Mouse (Mus musculus) MEL-GATA-1-ER (cell line): Measurements from ENCODE around the gene Cxcr2.

ENCODE experiments used
- DNase-seq: peaks from one replicate; pipeline ENCODE4 v3.0.0-alpha.2; 2012; ENCODE audit warnings: low read depth; ENCODE audit errors: extremely low read depth

The Cxcr2 gene

GRCm38 (mm10) chr1:74139415-74139814, 14.4 kb upstream of the Cxcr2 start:
- no peak for DNase-seq

- no peak for DNase-seq
Observed at GRCm38 (mm10) chr1:74141781-74142180, 12.0 kb upstream of the Cxcr2 start.

- no peak for DNase-seq
Observed at GRCm38 (mm10) chr1:74149106-74149885, 4.5 kb upstream of the Cxcr2 start.

GRCm38 (mm10) chr1:74150101-74150500, 3.7 kb upstream of the Cxcr2 start:
- DNase-seq = no peak

GRCm38 (mm10) chr1:74151091-74151490, 2.7 kb upstream of the Cxcr2 start:
- no peak for DNase-seq

- no peak for DNase-seq
Observed at GRCm38 (mm10) chr1:74155435-74156012, 1.7 kb downstream of the Cxcr2 start.

- DNase-seq = no peak
Observed at GRCm38 (mm10) chr1:74156381-74156910, 2.7 kb downstream of the Cxcr2 start.

GRCm38 (mm10) chr1:74159613-74160012, 5.8 kb downstream of the Cxcr2 start:
- peak; percentile 90 for DNase-seq

- DNase-seq = peak; percentile 63
Observed at GRCm38 (mm10) chr1:74160036-74160435, 6.2 kb downstream of the Cxcr2 start.

- no peak for DNase-seq
Observed at GRCm38 (mm10) chr1:74167136-74167535, 13.3 kb downstream of the Cxcr2 start.

GRCm38 (mm10) chr1:74169721-74170120, 15.9 kb downstream of the Cxcr2 start:
- DNase-seq = no peak

- peak; percentile 78 for DNase-seq
Observed at GRCm38 (mm10) chr1:74172722-74173121, 18.9 kb downstream of the Cxcr2 start.

GRCm38 (mm10) chr1:74175731-74176130, 21.9 kb downstream of the Cxcr2 start:
- no peak for DNase-seq

- DNase-seq = no peak
Observed at GRCm38 (mm10) chr1:74178618-74179017, 24.8 kb downstream of the Cxcr2 start.

- no peak for DNase-seq
Observed at GRCm38 (mm10) chr1:74179624-74180408, 26.0 kb downstream of the Cxcr2 start.

- DNase-seq = no peak
Observed at GRCm38 (mm10) chr1:74181462-74181861, 27.7 kb downstream of the Cxcr2 start.

- no peak for DNase-seq
Observed at GRCm38 (mm10) chr1:74183006-74183405, 29.2 kb downstream of the Cxcr2 start.

GRCm38 (mm10) chr1:74190471-74190870, 36.7 kb downstream of the Cxcr2 start:
- DNase-seq = no peak

- DNase-seq = no peak
Observed at GRCm38 (mm10) chr1:74192711-74193110, 38.9 kb downstream of the Cxcr2 start.

GRCm38 (mm10) chr1:74194445-74194844, 40.7 kb downstream of the Cxcr2 start, which contains the start of gene Cxcr1:
TSS of gene Cxcr1 (minus strand) at chr1:74194631.
- no peak for DNase-seq

GRCm38 (mm10) chr1:74195961-74196360, 42.2 kb downstream of the Cxcr2 start:
- peak; percentile 58 for DNase-seq
